Mouse (Mus musculus) spleen, adult 2 months (tissue): ENCODE results near the gene Rexo5. TPM values are rescaled to one million over a fixed set of nuclear protein-coding genes. Genes with fewer than 3 reads are reported as not detected.

Experiments used
- DNase-seq, 2 experiments: peaks; one replicate each; pipeline versions ENCODE4 v3.0.0 to v3.0.0-alpha.2; 2012 to 2021; ENCODE audit warnings: low spot score in 2 of 2, low read depth in 1 of 2
- H3K27ac ChIP-seq: fragments of 200-500 bp; 2 replicates; pipeline ENCODE4 v1.5.1; 2012; ENCODE audit warnings: low read length, inconsistent platforms; ENCODE audit not compliant: insufficient read depth
- H3K27me3 ChIP-seq: fragments of 200-500 bp; 2 replicates; pipeline ENCODE4 v1.6.1; 2012; ENCODE audit warnings: mild to moderate bottlenecking, moderate library complexity, low read length, inconsistent platforms; ENCODE audit not compliant: control insufficient read depth, insufficient read depth
- H3K36me3 ChIP-seq: fragments of 200-500 bp; 2 replicates; pipeline ENCODE4 v1.6.1; 2012; ENCODE audit warnings: mild to moderate bottlenecking, low read length, inconsistent platforms; ENCODE audit not compliant: control insufficient read depth, insufficient read depth
- H3K4me1 ChIP-seq: fragments of 200-500 bp; 2 replicates; pipeline ENCODE4 v1.6.1; 2011; ENCODE audit warnings: inconsistent platforms; ENCODE audit not compliant: control insufficient read depth, insufficient read depth, insufficient read length
- H3K4me3 ChIP-seq: fragments of 200-500 bp; 2 replicates; pipeline ENCODE4 v1.5.1; 2011; ENCODE audit warnings: mild to moderate bottlenecking, inconsistent platforms; ENCODE audit not compliant: insufficient read depth, insufficient read length; ENCODE audit errors: extremely low read depth
- CTCF ChIP-seq: fragments of 200-500 bp; IDR thresholded peaks from 2 replicates; pipeline ENCODE4 v1.5.1; 2011; ENCODE audit warnings: mild to moderate bottlenecking, inconsistent platforms; ENCODE audit not compliant: insufficient read depth, insufficient read length, insufficient replicate concordance; ENCODE audit errors: extremely low read depth
- POLR2A ChIP-seq: fragments of 200-500 bp; IDR thresholded peaks from 2 replicates; pipeline ENCODE4 v1.6.1; 2011; ENCODE audit warnings: low read depth, low read length, inconsistent platforms
- WGBS: fragments of 180-500 bp; shearing (Covaris S2); methylation state at CpG from one replicate; pipeline ENCODE4 v1.1.7; 2018; 5-methylcytosine and 5-hydroxymethylcytosine counted together
- polyA plus RNA-seq: library from polyadenylated mRNA; depleted of rRNA; stranded (reverse); fragments of >200 nt; gene quantifications from 2 replicates; pipeline ENCODE4 v1.2.3, GENCODE M21; 2012

Gene Rexo5
- polyA plus RNA-seq, 1 experiment: 2.4 TPM

GRCm38 (mm10) chr7:119794251-119794638 is 439 bp downstream of the Rexo5 start:
- peak overlapping the region; percentile 2; the same call in 1 of the 2 replicates for H3K27ac ChIP-seq
- H3K4me1 ChIP-seq: no peaks in the 10 kb centered on the region; the same call in 1 of the 2 replicates
- DNase-seq: peak in 1 of 2 experiments; percentile 14
- TF ChIP-seq CTCF (no peak), POLR2A (no peak)
- WGBS: under 1% methylated on average over 21 of the region's 21 CpGs
- H3K27me3 ChIP-seq: no peaks in the 10 kb centered on the region
- no peaks in the 10 kb centered on the region; the same call in 1 of the 2 replicates for H3K36me3 ChIP-seq
- peak overlapping the region; percentile 82 for H3K4me3 ChIP-seq

GRCm38 (mm10) chr7:119795311-119795710 is 1.5 kb downstream of the Rexo5 start:
- H3K36me3 ChIP-seq: no peaks in the 10 kb centered on the region
- TF ChIP-seq CTCF: no peak
- no peak for TF ChIP-seq POLR2A
- H3K4me3 ChIP-seq: no peak overlapping the region
- no peak for DNase-seq
- no peaks in the 10 kb centered on the region; the same call in 1 of the 2 replicates for H3K4me1 ChIP-seq
- no peak overlapping the region for H3K27ac ChIP-seq
- H3K27me3 ChIP-seq: no peaks in the 10 kb centered on the region

- 73% methylated on average over 3 of the region's 3 CpGs for WGBS
- DNase-seq: peak in 1 of 2 experiments; percentile 4
- Histone ChIP-seq H3K4me1 (no peaks in the 10 kb centered on the region), H3K27me3 (no peaks in the 10 kb centered on the region), H3K27ac (no peak overlapping the region), H3K36me3 (no peaks in the 10 kb centered on the region; the same call in 1 of the 2 replicates), H3K4me3 (no peak overlapping the region)
- TF ChIP-seq POLR2A (no peak), CTCF (no peak)
Observed at GRCm38 (mm10) chr7:119800488-119800887, 6.7 kb downstream of the Rexo5 start.

GRCm38 (mm10) chr7:119800991-119801390 is 7.2 kb downstream of the Rexo5 start:
- Histone ChIP-seq H3K4me1 (no peaks in the 10 kb centered on the region), H3K4me3 (no peak overlapping the region), H3K27ac (no peak overlapping the region), H3K36me3 (no peaks in the 10 kb centered on the region; the same call in 1 of the 2 replicates), H3K27me3 (no peaks in the 10 kb centered on the region)
- TF ChIP-seq POLR2A (no peak), CTCF (no peak)
- WGBS: 40% methylated on average over 3 of the region's 3 CpGs
- no peak for DNase-seq

- no peak for DNase-seq
- no peak for TF ChIP-seq CTCF
- no peak for TF ChIP-seq POLR2A
- WGBS: 95% methylated on average over 5 of the region's 5 CpGs
Observed at GRCm38 (mm10) chr7:119807396-119807795, 13.6 kb downstream of the Rexo5 start.

GRCm38 (mm10) chr7:119808723-119809122 is 14.9 kb downstream of the Rexo5 start:
- 85% methylated on average over 3 of the region's 3 CpGs for WGBS
- Histone ChIP-seq H3K36me3 (peaks cover 2% of the 10 kb centered on the region; the same call in 1 of the 2 replicates), H3K27ac (no peak overlapping the region), H3K27me3 (no peaks in the 10 kb centered on the region), H3K4me3 (no peak overlapping the region), H3K4me1 (no peaks in the 10 kb centered on the region)
- no peak for DNase-seq
- TF ChIP-seq CTCF (no peak), POLR2A (no peak)

More at GRCm38 (mm10) chr7:119807396-119807795, 13.6 kb downstream of the Rexo5 start:
- Histone ChIP-seq H3K4me1 (no peaks in the 10 kb centered on the region), H3K4me3 (no peak overlapping the region), H3K27me3 (no peaks in the 10 kb centered on the region), H3K36me3 (peaks cover 2% of the 10 kb centered on the region; the same call in 1 of the 2 replicates), H3K27ac (no peak overlapping the region)

GRCm38 (mm10) chr7:119835371-119835770 is 41.6 kb downstream of the Rexo5 start:
- WGBS: 92% methylated on average over 1 of the region's 1 CpGs
- no peaks in the 10 kb centered on the region for H3K27me3 ChIP-seq
- DNase-seq: no peak
- TF ChIP-seq CTCF (no peak), POLR2A (no peak)
- H3K36me3 ChIP-seq: no peaks in the 10 kb centered on the region
- peak overlapping the region; percentile 82 for H3K27ac ChIP-seq
- H3K4me1 ChIP-seq: peaks cover 3% of the 10 kb centered on the region; the same call in 1 of the 2 replicates
- H3K4me3 ChIP-seq: no peak overlapping the region
